Mouse (Mus musculus): ENCODE measurements around the gene Gjb2.
"Not testable (repeated sequence)": the region's sequence is repeated elsewhere in the genome, so short reads cannot be mapped to it uniquely, and the experiment has no call there.

Gene Gjb2

DNA sequence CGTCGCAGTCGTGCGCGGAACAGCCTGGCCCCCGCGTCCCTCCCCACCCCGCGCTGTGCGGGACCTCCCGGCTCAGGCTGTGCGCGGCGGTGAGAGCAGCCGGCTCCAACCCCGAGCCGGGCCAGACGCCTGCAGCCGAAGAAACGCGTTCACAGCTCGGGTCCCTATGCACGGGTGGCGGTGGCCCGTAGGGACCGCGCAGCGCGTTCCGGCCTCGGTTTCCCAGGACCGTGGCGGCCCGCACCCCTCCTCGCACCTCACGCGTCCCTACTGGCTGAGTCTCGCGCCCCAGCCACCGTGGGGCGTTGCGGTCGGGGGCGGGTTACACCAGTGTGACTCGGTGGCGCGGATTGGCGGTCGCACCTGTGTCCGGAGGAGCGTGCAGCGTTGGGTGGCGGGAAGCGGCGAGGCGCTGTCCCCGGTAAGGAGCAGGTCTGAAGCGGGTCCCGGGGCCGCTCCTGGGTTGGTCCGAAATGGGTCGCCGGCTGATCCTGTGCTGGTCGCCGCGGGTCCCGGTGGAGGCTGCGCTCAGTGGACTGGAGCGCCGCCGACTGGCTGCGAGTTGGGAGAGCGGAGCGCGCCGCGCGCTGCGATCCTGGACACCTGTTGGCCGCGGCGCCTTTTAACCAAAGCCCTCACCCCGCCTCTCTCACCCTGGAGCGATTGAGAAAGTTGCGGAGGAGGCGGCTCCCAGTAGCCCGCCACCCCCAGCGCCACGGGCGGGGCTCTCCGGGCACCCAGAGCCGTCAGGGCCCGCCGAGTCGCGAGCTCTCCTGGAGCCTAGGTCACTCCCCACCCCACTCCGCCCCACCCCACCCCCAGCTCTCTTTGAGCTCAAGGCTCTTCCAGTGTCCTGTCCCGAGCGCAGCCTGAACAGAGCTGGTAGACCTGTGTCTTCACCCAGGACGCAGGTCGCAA lies at the start of gene Gjb2:
Gjb2 (minus strand) TSS at position 597 of the 918 bp plus-strand sequence.
- no peak for DNase-seq (ENCODE audit: low spot score)

DNA sequence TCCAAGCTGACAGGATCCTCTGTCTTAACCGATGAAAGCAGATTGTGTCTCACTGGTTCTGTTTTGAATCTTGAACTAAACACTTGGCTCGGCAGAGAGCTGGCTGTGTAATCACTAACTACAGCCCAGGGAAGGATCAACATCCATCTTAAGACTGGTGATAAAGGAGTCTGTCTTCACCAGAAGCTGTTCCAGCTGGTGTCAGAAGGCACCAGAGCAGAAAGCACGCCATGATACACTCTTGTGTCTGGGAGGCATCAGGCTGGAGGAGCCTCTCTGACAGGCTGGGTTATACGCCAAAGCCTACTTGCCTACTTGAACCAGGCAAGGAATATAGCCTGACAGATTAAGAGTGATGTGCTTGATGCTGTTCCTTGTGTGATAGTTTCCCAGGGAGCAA lies 41.2 kb upstream of the Gjb2 start:
- DNase-seq (ENCODE audit: low spot score): no peak

- DNase-seq (ENCODE audit: low spot score): no peak
These were observed 30.8 kb upstream of the Gjb2 start for GRCm38 (mm10) chr14:57135265-57135664.

GRCm38 (mm10) chr14:57133161-57133661 lies 28.7 kb upstream of the Gjb2 start, which contains the start of gene Gjb6:
TSS of gene Gjb6 (minus strand) at chr14:57133611.
- DNase-seq (ENCODE audit: low spot score): no peak

DNA sequence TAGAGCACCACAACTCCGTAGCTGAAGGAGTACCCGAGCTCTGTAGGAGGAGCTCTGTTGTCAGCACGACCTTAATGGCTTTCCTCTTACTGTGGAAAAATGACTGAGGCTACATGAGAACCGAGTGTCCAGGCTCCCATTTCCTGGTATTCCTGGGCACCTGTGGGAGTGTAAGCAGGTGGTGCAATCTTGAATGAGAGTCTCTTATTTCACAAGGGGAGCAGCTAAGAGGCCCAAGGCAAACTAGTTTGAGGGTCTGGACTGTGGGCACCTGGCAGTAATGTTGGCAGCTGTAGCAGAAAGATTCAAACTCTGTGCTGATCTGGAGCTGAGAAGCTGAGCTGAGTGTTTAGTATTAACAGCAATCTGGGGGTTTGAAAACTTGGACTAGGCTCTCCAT lies 22.9 kb upstream of the Gjb2 start:
- DNase-seq (ENCODE audit: low spot score): no peak

- DNase-seq (ENCODE audit: low spot score): no peak
These were observed 17.8 kb upstream of the Gjb2 start for GRCm38 (mm10) chr14:57122295-57122694.

- DNase-seq (ENCODE audit: low spot score): no peak
These were observed 11.5 kb upstream of the Gjb2 start, which contains the start of gene Gm4491 for GRCm38 (mm10) chr14:57115823-57116544. TSS of gene Gm4491 (minus strand) at chr14:57115883.

GRCm38 (mm10) chr14:57109194-57109593 lies 4.7 kb upstream of the Gjb2 start:
- peak; percentile 48 for DNase-seq (ENCODE audit: low spot score)

- DNase-seq (ENCODE audit: low spot score): no peak
These were observed 3.4 kb upstream of the Gjb2 start for GRCm38 (mm10) chr14:57107916-57108315.

GRCm38 (mm10) chr14:57107091-57107490 lies 2.6 kb upstream of the Gjb2 start:
- DNase-seq (ENCODE audit: low spot score): no peak

DNA sequence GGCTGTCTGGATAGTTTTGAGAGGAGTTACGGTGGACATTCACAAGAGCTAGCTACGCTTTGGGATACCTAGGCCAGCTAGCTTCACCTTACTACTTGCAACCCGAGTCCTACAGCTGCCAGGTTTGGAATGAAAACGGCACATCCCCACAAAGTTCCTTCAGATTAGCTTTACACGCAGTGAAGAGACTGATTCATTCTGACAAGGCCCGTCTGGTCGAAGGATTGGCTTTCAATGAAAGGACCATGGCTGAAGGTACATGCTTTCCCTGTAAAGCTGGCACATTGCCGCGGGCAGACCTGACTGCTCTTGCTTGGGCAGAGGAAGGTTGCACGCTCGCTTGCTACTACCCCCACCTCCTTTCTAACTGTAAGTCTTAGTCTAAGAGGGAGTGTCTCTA lies 1.2 kb upstream of the Gjb2 start:
- no peak for DNase-seq (ENCODE audit: low spot score)

- no peak for DNase-seq (ENCODE audit: low spot score)
These were observed 609 bp upstream of the Gjb2 start for GRCm38 (mm10) chr14:57105111-57105510.

DNA sequence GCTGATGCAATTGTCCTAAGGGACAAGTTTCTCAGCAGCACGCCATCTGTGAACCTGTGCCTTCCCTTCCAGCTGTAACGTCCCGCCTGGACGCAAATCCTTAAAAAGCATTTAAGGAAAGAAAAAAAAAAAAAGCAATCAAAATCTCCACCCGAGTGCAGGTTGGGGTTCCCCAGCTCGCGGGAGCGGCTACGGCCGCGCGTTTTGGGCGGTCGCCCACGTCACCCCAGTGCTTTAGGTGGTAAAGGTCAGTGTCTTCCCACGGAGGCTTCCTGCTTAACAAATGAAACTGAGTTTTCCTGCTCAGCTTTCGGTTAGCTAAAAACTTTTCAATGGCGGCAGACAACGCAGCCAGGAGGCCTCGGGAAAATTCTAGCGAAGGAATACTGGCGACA lies 794 bp downstream of the Gjb2 start:
- DNase-seq (ENCODE audit: low spot score): no peak

DNA sequence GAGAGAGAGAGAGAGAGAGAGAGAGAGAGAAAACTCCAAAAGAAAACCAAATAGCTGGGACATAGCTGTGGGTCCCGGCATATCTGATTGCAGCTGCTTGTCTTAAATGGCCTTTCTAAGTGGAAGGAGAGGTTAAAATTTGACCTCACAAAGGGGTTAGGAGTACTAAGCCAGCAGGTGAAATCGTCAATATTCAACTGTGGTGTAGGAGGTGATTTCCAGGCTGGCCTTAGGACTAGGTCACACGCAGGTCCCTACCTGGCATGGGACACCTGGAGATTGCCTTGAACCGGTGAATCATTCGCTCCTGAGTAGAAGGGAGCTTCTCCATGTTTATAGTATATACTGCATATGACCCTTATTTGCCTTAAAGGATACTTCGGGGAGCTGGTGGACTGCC lies 1.4 kb downstream of the Gjb2 start:
- no peak for DNase-seq (ENCODE audit: low spot score)

- DNase-seq (ENCODE audit: low spot score): no peak
These were observed 2.9 kb downstream of the Gjb2 start for GRCm38 (mm10) chr14:57101623-57102022.

- no peak for DNase-seq (ENCODE audit: low spot score)
These were observed 8.6 kb downstream of the Gjb2 start for GRCm38 (mm10) chr14:57095855-57096254.

DNA sequence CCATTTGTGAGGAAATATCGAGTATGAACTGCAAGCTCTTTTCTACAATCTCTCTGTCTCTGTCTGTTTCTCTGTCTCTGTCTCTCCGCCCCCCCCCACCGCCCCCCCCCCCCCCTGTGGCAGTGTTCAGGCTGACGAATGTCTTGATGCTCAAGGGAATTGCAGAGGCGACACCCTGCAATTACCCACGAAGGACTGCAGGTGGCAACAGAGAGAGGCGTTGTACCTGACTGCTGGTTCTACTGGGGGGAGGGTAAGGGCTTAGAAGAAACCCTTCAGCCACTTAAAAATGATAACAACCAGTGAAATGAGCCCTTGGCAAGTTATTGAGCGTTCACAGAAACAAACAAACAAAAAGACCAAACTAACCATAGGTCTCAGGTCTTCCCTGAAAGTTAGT lies 11.5 kb downstream of the Gjb2 start:
- no peak for DNase-seq (ENCODE audit: low spot score)

GRCm38 (mm10) chr14:57090001-57090400 lies 14.5 kb downstream of the Gjb2 start:
- no peak for DNase-seq (ENCODE audit: low spot score)

DNA sequence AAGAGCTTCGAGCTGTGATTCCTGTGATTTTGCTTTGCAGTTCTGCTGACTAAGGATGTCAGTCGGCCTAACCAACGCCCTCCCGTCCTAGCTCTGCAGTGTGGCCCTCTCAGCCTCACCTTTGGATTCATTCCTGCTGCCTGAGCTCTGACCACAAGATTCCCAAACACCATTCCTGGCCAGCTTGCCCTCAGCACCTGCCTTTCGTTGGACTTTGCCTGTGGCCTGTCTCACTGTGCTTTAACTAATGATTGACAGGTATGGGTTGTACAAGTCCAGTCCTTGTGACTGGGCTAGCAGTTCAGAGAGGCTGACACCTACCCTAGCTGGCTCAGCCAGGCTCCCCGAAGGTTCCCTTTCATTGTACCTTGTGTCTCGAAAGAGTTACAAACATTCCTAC lies 15.4 kb downstream of the Gjb2 start:
- DNase-seq (ENCODE audit: low spot score): no peak

DNA sequence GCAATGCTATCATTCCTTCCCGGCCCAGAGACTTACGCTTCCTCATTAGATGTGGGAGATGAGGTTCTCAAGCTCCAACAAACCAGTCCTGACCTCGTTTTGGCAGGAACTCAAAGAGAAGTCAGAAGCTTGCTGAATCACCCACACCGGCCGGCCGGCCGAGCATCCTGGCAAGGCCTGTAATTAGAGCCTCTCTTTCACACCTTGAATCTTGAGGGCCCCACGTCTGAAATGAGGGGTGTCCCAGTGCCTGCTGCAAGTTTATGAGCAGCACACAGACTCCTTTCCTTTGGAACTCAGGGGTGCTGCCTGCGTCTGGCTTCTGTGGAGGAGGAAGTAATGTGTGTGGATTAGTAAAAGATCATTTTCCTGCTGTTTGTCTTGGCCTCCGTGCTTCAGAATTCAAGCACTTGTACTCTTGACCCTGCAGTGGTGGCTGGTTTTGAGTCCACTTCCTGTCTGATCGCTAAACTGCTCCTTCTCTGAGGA lies 20.3 kb downstream of the Gjb2 start:
- no peak for DNase-seq (ENCODE audit: low spot score)

- DNase-seq (ENCODE audit: low spot score): no peak
These were observed 21.6 kb downstream of the Gjb2 start for GRCm38 (mm10) chr14:57082863-57083262.

- DNase-seq (ENCODE audit: low spot score): no peak
These were observed 29.0 kb downstream of the Gjb2 start for GRCm38 (mm10) chr14:57075537-57075936.

DNA sequence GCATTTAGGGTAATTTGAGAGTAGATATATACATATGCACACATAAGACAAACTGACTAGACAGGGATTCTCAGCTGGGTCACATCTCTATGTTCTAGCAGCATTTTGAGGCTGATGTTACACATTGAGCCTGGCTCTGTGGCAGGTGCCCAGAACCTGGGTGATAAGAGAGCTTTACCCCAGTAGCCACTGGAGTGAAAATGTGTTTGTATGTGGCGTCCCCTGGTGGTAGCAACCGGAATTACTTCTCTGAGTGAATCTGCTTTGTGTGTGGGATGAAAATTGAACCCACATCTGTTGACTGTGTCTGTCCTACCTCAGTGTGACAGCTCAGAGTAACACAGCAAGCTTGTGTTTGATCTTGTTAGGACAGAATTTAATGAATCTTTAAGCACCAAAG lies 34.6 kb downstream of the Gjb2 start:
- DNase-seq (ENCODE audit: low spot score): not testable (repeated sequence)

All from MN1 (cell line).